Mouse (Mus musculus) midbrain, embryonic 13.5 days (tissue): ENCODE results near the gene Lage3. TPM values are rescaled to one million over a fixed set of nuclear protein-coding genes. Genes with fewer than 3 reads are reported as not detected.

ENCODE experiments used
- ATAC-seq: fragments of 200-750 bp; cut with Nextera tagmentation; 2 replicates; pipeline ENCODE4 v1.8.0; 2017; ENCODE audit warnings: mild to moderate bottlenecking, moderate TSS enrichment, moderate library complexity
- H3K27ac ChIP-seq: fragments of 300-500 bp; sonication (generic); 2 replicates; pipeline ENCODE4 v1.5.1; 2015; ENCODE audit warnings: inconsistent platforms, mild to moderate bottlenecking, moderate library complexity
- H3K27me3 ChIP-seq: fragments of 300-500 bp; sonication (generic); 2 replicates; pipeline ENCODE4 v1.6.1; 2015; ENCODE audit warnings: mild to moderate bottlenecking, inconsistent platforms
- H3K36me3 ChIP-seq: fragments of 300-500 bp; sonication (generic); 2 replicates; pipeline ENCODE4 v1.6.1; 2015; ENCODE audit warnings: mild to moderate bottlenecking, inconsistent platforms
- H3K4me1 ChIP-seq: fragments of 300-500 bp; sonication (generic); replicated peaks from 2 replicates; pipeline ENCODE4 v1.6.1; 2015; ENCODE audit warnings: inconsistent platforms
- H3K4me2 ChIP-seq: fragments of 300-500 bp; sonication (generic); replicated peaks from 2 replicates; pipeline ENCODE4 v1.6.1; 2015; ENCODE audit warnings: moderate library complexity, mild to moderate bottlenecking, inconsistent platforms
- H3K4me3 ChIP-seq: fragments of 300-500 bp; sonication (generic); replicated peaks from 2 replicates; pipeline ENCODE4 v1.5.1; 2015; ENCODE audit warnings: mild to moderate bottlenecking, inconsistent platforms
- H3K9ac ChIP-seq: fragments of 300-500 bp; sonication (generic); replicated peaks from 2 replicates; pipeline ENCODE4 v1.6.1; 2015; ENCODE audit warnings: mild to moderate bottlenecking, inconsistent platforms
- H3K9me3 ChIP-seq: fragments of 300-500 bp; sonication (generic); 2 replicates; pipeline ENCODE4 v1.6.1; 2016; ENCODE audit warnings: mild to moderate bottlenecking, inconsistent platforms
- WGBS: fragments of 180-500 bp; shearing (Covaris S2); methylation state at CpG from one replicate; pipeline ENCODE4 v1.1.7; 2015; 5-methylcytosine and 5-hydroxymethylcytosine counted together
- microRNA-seq: library from miRNA; unstranded; fragments of <30 nt; microRNA quantifications from one replicate; pipeline ENCODE4, GENCODE M21; 2016
- polyA plus RNA-seq: library from polyadenylated mRNA; unstranded; fragments of >200 nt; fragmentation: Nextera tagmentation; extraction: Ambion mirVana; gene quantifications from 2 replicates; pipeline ENCODE4 v1.2.1, GENCODE M21; 2015

Gene Lage3
- polyA plus RNA-seq, 1 experiment from 2014 or later = 85.4 TPM

GRCm38 (mm10) chrX:74330166-74330930 lies 23.1 kb downstream of the Lage3 start:
- H3K4me1 ChIP-seq = peaks cover 46% of the 10 kb centered on the region
- peak overlapping the region; percentile 76 for H3K4me2 ChIP-seq
- H3K36me3 ChIP-seq = peaks cover 29% of the 10 kb centered on the region
- no peaks in the 10 kb centered on the region for H3K27me3 ChIP-seq
- no peak for ATAC-seq
- peak overlapping the region; percentile 86 for H3K27ac ChIP-seq
- H3K4me3 ChIP-seq = peak overlapping the region; percentile 61
- H3K9ac ChIP-seq = peak overlapping the region; percentile 78
- WGBS = 31% methylated on average over 2 of the region's 2 CpGs
- H3K9me3 ChIP-seq = no peaks in the 10 kb centered on the region

DNA sequence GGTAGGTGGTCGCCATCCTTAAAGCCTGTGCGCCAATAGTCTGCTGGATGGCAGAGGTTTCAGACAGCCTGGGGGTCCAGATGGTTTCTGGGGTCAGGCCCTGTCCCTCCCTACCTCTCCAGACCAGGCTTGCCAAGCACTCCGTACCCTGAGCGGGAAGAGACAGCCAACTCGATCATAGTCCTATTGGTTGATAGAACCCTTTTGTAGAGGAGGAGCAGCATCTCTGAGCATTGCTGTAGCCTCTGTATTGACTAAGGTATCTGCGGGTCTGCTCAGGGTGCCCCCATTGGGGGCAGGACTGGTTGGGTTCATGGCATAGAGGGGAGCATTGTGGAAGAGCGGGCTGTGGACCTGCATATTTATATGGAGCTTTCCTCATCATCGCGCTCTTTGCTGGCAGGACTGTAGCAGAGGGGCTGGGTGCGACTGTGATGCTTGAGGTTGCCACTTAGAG lies 24.2 kb downstream of the Lage3 start:
- Histone ChIP-seq H3K9ac (peak overlapping the region; percentile 78), H3K27ac (peak overlapping the region; percentile 86), H3K27me3 (no peaks in the 10 kb centered on the region), H3K4me2 (peak overlapping the region; percentile 76), H3K9me3 (no peaks in the 10 kb centered on the region), H3K4me1 (peaks cover 45% of the 10 kb centered on the region), H3K4me3 (peak overlapping the region; percentile 61), H3K36me3 (peaks cover 23% of the 10 kb centered on the region)
- 25% methylated on average over 10 of the region's 10 CpGs for WGBS
- ATAC-seq = peak; percentile 76

DNA sequence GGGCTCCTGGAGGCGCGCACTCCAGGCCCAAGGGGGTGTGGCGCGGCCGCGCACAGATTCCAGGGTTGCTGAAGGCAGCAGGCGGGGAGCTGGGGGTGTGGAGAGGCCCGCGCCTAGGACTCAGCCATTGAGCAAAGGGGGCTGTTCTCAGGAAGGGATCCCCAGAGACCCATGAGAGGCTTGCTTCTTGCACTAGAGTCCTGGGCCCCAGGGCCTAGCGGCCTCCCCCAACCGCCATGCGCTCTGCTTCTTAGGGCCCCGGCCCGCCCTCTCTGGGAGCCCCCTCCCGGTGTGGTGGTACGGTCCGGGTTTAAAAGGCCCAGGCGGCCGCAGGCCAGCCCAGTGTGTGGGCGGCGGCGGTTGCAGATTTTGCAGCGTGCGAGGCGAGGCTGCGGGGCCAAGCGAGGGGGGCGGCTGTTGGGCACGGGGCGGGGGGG lies 24.7 kb downstream of the Lage3 start, which contains the start of gene Plxna3:
Plxna3 (plus strand) TSS at position 342 of the 437 bp plus-strand sequence.
- Histone ChIP-seq H3K4me2 (peak within 1 kb of the TSS; percentile 76), H3K4me3 (peak within 1 kb of the TSS; percentile 61), H3K9ac (peak within 1 kb of the TSS; percentile 78), H3K27me3 (no peaks in the 10 kb centered on the region), H3K4me1 (peaks cover 40% of the 10 kb centered on the region), H3K27ac (peak within 1 kb of the TSS; percentile 86), H3K9me3 (no peaks in the 10 kb centered on the region), H3K36me3 (peaks cover 18% of the 10 kb centered on the region)
- 24% methylated on average over 30 of the region's 30 CpGs for WGBS
- ATAC-seq = peak; percentile 96

DNA sequence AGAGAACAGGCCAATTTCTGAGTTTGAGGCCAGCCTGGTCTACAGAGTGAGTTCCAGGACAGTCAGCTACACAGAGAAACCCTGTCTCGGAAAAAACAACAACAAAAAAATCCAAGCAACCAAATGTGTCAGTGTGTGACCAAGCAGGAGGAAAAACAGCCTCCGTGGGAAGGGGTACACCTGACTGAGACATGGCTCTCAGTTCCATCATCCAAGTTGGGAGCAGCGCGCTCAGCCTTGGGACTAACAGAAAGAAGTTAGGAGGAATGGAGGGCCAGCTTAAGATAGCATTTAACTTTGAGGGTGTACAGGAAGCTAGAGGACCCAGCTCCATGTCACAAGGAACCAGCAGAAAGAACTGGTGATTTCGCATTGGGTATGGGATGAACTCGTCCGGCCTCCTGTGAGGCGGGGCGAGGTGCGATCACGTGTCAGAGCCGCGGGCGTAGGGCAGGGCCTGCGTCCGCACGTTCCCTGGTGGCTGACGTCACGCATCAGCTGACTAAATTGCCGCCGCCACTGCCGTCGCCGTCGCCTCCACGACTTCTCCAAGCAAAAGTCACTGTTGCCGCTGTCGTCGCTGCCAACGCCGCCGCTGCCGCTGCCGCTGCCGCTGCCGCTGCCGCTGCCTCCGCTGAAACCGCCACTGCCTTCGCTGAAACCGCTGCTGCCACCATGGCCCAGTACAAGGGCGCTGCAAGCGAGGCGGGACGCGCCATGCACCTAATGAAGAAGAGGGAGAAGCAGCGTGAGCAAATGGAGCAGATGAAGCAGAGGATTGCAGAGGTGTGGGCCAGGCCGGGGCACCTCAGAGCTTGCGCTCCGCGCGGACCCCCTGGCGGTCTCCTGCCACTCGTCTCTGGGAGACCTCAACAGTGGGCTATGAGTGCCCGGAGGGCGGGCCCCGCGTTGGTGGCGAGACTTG lies 40.6 kb downstream of the Lage3 start, which contains the start of gene Fam50a:
Fam50a (plus strand) TSS at position 494 of the 925 bp plus-strand sequence.
- no peaks in the 10 kb centered on the region for H3K27me3 ChIP-seq
- H3K9me3 ChIP-seq = no peaks in the 10 kb centered on the region
- 27% methylated on average over 59 of the region's 59 CpGs for WGBS
- peak; percentile 96 for ATAC-seq
- H3K4me2 ChIP-seq = peak within 1 kb of the TSS; percentile 70
- peak within 1 kb of the TSS; percentile 53 for H3K4me3 ChIP-seq
- H3K4me1 ChIP-seq = peaks cover 33% of the 10 kb centered on the region
- peak within 1 kb of the TSS; percentile 71 for H3K9ac ChIP-seq
- peak within 1 kb of the TSS; percentile 81 for H3K27ac ChIP-seq
- peaks cover 30% of the 10 kb centered on the region for H3K36me3 ChIP-seq

DNA sequence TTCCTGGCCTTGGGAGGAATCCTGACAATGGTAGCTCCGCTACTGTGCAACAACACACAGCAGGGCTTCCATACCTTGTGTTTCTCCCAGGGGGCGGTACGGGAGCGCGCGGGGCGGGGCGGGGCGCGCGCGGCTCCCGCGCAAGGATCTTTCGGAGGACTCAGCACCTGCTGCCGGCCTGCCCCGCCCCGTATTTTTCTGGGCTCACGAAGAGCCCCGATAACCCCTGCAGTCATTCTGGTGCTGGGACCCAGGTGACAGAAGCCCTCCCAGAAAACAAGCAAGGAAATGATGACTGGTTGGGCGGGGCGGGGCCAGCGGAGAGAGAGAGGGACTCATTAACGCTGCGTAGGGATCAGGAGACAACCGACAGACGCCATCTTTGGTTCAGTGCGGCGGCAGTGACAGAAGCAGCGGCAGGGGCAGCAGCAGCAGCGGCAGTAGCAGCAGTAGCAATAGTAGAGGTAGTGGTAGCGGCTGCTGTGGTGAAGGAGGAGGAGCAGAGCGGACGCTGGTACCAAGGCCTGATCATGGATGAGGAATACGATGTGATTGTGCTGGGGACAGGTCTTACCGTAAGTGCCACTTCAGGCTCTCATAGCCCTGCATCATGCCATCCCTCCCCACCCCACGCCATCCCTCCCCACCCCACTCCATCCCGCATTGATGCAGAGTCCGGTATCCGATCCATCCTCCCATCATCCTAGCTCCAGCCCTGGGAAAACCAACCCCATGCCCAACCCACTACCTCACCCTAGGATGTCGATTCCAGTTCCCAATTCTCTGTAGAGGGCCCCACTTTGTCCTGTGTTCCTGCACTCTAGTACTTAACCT lies 48.3 kb downstream of the Lage3 start, which contains the start of gene Gdi1:
Gdi1 (plus strand) TSS at position 132 of the 834 bp plus-strand sequence.
- H3K9ac ChIP-seq = peak within 1 kb of the TSS; percentile 82
- peak within 1 kb of the TSS; percentile 95 for H3K27ac ChIP-seq
- peaks cover 67% of the 10 kb centered on the region for H3K36me3 ChIP-seq
- H3K27me3 ChIP-seq = no peaks in the 10 kb centered on the region
- H3K9me3 ChIP-seq = 0 out of 2 replicates have a peak, but pooled peaks cover 2% of the 10 kb centered on the region
- WGBS = 26% methylated on average over 41 of the region's 41 CpGs
- peaks cover 38% of the 10 kb centered on the region for H3K4me1 ChIP-seq
- H3K4me3 ChIP-seq = peak within 1 kb of the TSS; percentile 62
- peak; percentile 84 for ATAC-seq
- H3K4me2 ChIP-seq = peak within 1 kb of the TSS; percentile 74

Small RNA genes within 50 kb of the gene (microRNA-seq; reads per million reads assigned to microRNA genes)
- gene Mir7092 = not detected

Other genes starting within 250 kb of the Lage3 start
- not detected in 2 replicates for gene Opn1mw, start 226.2 kb downstream of the Lage3 start, polyA plus RNA-seq
- 17.0 and 18.9 TPM in 2 replicates for gene Mecp2, start 218.3 kb downstream of the Lage3 start, polyA plus RNA-seq
- gene Tex28, start 185.8 kb downstream of the Lage3 start, polyA plus RNA-seq = not detected in 2 replicates
- gene Tktl1, start 176.4 kb downstream of the Lage3 start, polyA plus RNA-seq = 0.08 and 0.13 TPM in 2 replicates
- 102 and 109 TPM in 2 replicates for gene Flna, start 103.8 kb downstream of the Lage3 start, polyA plus RNA-seq
- gene Emd, start 98.9 kb downstream of the Lage3 start, polyA plus RNA-seq = 19.2 and 20.4 TPM in 2 replicates
- gene Rpl10, start 82.8 kb downstream of the Lage3 start, polyA plus RNA-seq = 542 and 551 TPM in 2 replicates
- 95.3 and 97.2 TPM in 2 replicates for gene Taz, start 71.7 kb downstream of the Lage3 start, polyA plus RNA-seq
- 2.8 and 3.0 TPM in 2 replicates for gene Dnase1l1, start 71.3 kb downstream of the Lage3 start, polyA plus RNA-seq
- 193 and 197 TPM in 2 replicates for gene Atp6ap1, start 56.5 kb downstream of the Lage3 start, polyA plus RNA-seq
- 1,006 and 1,051 TPM in 2 replicates for gene Gdi1, start 48.6 kb downstream of the Lage3 start, polyA plus RNA-seq
- 59.5 and 62.5 TPM in 2 replicates for gene Fam50a, start 40.6 kb downstream of the Lage3 start, polyA plus RNA-seq
- gene Plxna3, start 24.6 kb downstream of the Lage3 start, polyA plus RNA-seq = 58.2 and 62.0 TPM in 2 replicates
- gene Ubl4a, start 19.6 kb upstream of the Lage3 start, polyA plus RNA-seq = 66.7 and 68.8 TPM in 2 replicates
- gene Slc10a3, start 19.7 kb upstream of the Lage3 start, polyA plus RNA-seq = 7.0 and 8.5 TPM in 2 replicates
- gene Fam3a, start 39.7 kb upstream of the Lage3 start, polyA plus RNA-seq = 33.7 and 37.7 TPM in 2 replicates
- gene Ikbkg, start 39.7 kb upstream of the Lage3 start, polyA plus RNA-seq = 17.8 and 19.2 TPM in 2 replicates
- 58.6 and 64.0 TPM in 2 replicates for gene G6pdx, start 75.6 kb upstream of the Lage3 start, polyA plus RNA-seq
- 0.46 TPM in 1 of 2 replicates, not detected in the other for gene Gm6880, start 127.8 kb upstream of the Lage3 start, polyA plus RNA-seq
- not detected in 2 replicates for gene Olfr1326-ps1, start 221.3 kb upstream of the Lage3 start, polyA plus RNA-seq
- gene Olfr1325, start 239.1 kb upstream of the Lage3 start, polyA plus RNA-seq = not detected in 2 replicates